Mouse (Mus musculus): Measurements from ENCODE around the gene Klhl41.
"Not testable (repeated sequence)": the region's sequence is repeated elsewhere in the genome, so short reads cannot be mapped to it uniquely, and the experiment has no call there.

The Klhl41 gene

DNA sequence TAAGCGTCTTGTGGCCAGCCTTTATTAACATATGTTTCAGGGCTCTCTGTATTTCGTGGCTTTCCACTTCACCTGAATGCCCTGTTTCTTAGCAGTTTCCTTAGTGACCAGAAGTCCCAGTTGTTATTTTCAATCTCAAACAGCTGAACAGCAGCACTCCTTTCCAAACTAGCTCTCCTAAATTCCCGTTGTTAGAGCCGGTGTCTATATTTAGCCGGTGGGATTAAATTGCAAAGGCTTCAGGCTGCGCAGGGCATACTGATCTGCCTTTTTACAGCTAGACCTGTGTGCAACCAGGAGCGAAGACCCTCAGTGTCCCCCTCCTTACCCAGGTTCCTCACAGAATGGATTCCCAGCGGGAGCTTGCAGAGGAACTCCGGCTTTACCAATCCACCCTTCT is at the start of gene Klhl41:
Klhl41 (plus strand) TSS at position 268 of the 400 bp plus-strand sequence.
- no peak for DNase-seq

GRCm38 (mm10) chr2:69629215-69629614 is 40.7 kb upstream of the Klhl41 start:
- DNase-seq = no peak

GRCm38 (mm10) chr2:69629914-69630313 is 40.0 kb upstream of the Klhl41 start:
- no peak for DNase-seq

GRCm38 (mm10) chr2:69630792-69631191 is 39.1 kb upstream of the Klhl41 start:
- DNase-seq = no peak

DNA sequence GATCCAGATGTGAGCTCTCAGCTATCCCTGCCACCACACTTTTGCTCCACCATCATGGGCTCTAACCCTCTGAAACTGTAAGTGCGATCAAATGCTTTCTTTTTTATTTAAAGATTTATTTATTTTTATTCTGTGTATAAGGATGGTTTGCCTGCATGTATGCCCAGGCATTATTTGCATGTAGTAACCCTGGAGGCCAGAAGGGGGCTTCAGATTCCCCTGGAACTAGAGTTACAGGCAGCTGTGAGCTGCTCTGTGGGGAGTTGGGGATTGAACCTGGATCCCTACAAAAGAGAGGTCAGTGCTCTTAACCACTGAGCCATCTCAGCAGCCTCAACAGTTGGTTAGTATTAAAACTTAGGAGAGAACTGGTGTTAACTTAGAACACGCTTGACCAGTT is 38.5 kb upstream of the Klhl41 start:
- no peak for DNase-seq

GRCm38 (mm10) chr2:69635064-69635701 is 34.7 kb upstream of the Klhl41 start:
- peak; percentile 66 for DNase-seq

DNA sequence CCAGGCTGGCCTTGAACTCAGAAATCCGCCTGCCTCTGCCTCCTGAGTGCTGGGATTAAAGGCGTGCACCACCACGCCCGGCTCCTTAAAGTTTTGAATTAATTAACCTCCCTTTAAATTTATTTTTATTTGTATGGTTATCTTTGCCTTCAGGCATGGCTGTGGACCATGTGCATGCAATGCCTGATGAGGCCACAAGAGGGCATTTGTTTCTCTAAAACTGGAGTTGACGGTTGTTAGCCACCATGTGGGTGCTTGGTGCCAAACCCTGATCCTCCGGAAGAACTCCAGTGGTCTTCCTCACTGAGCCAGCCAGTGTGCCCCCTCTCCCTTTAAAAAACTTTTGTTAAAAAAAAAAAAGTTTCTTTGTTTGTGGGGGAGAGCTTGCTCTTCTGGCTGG is 34.1 kb upstream of the Klhl41 start:
- DNase-seq = peak; percentile 49

- DNase-seq = not testable (repeated sequence)
Observed at GRCm38 (mm10) chr2:69637989-69638388, 31.9 kb upstream of the Klhl41 start.

GRCm38 (mm10) chr2:69640100-69640499 is 29.8 kb upstream of the Klhl41 start:
- DNase-seq = peak; percentile 66

GRCm38 (mm10) chr2:69644968-69645617 is 24.8 kb upstream of the Klhl41 start:
- no peak for DNase-seq

DNA sequence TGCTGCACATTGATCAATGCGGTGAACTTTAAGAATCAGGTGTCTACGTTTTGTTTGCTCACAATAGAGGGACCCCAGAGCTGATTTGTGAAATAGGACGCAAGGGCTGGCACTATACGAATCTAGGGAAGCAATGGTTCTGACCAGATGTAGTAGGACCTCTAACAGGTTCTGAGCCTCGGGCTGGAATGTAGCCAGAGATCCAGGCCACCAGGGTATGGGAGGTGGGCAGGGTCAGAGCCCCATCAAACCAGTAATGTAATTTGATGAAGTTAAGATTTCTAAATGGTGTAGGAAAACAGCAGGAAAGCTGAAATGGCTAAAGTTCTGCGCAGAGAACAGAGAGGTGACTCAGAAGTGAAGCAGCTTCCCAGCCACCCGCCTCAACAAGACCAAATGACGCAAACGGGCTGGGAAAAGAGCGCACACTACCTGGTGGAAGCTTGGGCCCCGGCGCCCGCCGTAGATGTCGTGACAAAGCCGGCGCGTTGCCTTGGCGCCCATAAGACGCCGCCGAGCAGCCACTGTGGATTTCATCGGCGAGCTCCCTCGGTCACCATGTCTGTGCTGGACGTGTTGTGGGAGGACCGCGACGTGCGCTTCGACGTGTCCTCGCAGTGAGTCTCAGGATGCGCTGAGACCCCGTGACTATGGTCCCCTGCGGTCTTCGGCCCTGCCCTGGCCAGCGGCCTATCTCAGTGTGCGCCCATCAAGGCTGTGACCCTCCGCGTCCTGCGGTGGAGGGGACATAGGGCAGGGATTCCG is 23.0 kb upstream of the Klhl41 start, which contains the start of gene Bbs5:
Bbs5 (plus strand) TSS at position 446 of the 765 bp plus-strand sequence.
- peak; percentile 94 for DNase-seq

GRCm38 (mm10) chr2:69649716-69650115 is 20.2 kb upstream of the Klhl41 start:
- no peak for DNase-seq

GRCm38 (mm10) chr2:69659326-69659725 is 10.6 kb upstream of the Klhl41 start:
- DNase-seq = no peak

GRCm38 (mm10) chr2:69663827-69664476 is 6.0 kb upstream of the Klhl41 start:
- DNase-seq = no peak

DNA sequence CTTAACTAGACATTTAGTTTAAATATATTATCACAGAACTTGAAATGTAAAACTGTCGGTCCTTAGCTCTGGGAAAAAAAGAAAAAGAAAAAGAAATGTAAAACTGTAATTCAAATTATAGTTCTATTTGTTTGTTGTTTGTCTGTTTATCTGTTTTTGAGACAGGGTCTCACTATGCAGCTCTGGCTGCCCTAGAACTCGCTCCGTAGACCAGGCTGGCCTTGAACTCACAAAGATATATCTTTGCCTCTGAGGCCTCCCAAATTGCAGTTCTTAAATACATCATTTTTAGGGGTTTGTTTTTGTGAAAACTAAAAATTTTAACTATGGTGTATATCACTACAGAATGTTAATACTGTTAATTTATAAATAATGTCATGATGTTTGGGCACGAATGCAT is 2.3 kb upstream of the Klhl41 start:
- no peak for DNase-seq

GRCm38 (mm10) chr2:69668414-69668813 is 1.5 kb upstream of the Klhl41 start:
- DNase-seq = no peak

DNA sequence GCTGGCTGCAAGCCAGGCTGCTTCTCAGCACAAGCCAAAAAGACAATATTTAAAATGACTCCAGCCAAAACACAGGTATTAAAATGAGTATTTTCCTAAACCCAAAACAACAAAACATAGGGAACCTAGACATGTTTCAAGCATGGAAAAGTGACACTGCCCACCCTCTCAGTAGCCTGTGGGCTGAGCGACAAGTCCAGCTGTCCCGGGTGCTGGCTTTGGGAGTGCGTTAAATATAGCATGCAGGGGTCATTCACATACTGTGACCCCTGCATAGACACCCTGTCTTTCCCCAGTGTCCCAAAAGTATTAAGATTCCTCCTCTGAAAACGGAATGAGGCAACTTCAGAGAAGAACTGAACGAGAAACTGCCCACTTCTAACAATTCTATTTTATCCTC is 3.8 kb downstream of the Klhl41 start:
- no peak for DNase-seq

DNA sequence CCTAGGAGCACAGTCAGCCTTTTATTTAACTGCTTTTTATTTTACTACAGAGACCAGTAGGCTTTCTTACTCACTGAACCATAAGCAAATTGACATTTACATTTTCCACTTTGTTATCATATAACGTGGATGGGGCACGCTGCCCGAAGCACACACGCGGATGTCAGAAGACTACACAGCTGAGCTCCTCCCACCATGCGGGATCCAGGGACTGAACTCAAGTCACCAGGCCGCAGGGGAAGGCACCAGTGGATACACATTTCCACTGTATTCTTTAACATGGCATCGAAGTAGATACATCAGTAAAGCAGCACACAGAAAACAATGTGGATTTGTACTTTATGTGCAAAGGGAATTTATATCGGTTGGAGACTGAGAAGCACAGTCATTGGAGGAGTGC is 5.3 kb downstream of the Klhl41 start:
- DNase-seq = no peak

- peak; percentile 11 for DNase-seq
Observed at GRCm38 (mm10) chr2:69676713-69677112, 6.8 kb downstream of the Klhl41 start.

GRCm38 (mm10) chr2:69677215-69677614 is 7.3 kb downstream of the Klhl41 start:
- DNase-seq = not testable (repeated sequence)

DNA sequence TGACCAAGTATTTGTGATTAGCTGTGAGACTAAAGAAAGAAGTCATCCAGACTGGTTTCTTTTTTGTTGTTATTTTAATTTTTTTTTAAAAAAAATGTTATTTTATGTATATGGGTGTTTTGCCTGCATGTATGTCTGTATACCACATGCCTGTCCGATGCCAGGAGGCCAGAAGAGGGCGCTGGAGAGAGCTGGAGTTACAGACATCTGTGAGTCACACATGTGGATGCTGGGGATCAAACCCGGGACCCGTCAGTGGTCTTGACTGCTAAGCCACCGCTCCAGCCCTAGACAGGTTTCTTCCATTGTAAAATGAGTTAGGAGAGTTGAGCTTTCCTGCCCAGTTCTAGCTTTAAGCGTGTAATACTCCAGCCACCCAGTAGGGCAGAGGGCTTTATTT is 10.1 kb downstream of the Klhl41 start:
- no peak for DNase-seq

DNA sequence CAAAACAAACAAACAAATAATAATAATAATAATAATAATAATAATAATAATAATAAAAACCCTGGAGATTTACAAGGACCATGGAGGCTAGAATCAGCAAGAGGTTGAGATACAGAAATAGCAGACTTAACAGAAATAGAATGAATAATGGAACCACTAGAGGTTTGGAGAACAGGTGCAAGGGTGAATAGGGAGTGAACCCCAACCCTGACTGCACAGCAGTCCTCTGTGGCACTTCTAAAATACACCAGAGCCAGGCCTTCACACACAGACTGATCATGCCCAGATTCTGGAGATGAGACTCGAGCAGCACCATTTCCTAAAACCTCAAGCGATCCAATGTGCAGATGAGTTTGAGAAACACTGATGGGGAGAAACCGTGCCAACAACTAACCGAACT is 12.0 kb downstream of the Klhl41 start:
- DNase-seq = no peak
